Mouse (Mus musculus): ENCODE measurements around the gene Gm20425.

Gm20425 gene

DNA sequence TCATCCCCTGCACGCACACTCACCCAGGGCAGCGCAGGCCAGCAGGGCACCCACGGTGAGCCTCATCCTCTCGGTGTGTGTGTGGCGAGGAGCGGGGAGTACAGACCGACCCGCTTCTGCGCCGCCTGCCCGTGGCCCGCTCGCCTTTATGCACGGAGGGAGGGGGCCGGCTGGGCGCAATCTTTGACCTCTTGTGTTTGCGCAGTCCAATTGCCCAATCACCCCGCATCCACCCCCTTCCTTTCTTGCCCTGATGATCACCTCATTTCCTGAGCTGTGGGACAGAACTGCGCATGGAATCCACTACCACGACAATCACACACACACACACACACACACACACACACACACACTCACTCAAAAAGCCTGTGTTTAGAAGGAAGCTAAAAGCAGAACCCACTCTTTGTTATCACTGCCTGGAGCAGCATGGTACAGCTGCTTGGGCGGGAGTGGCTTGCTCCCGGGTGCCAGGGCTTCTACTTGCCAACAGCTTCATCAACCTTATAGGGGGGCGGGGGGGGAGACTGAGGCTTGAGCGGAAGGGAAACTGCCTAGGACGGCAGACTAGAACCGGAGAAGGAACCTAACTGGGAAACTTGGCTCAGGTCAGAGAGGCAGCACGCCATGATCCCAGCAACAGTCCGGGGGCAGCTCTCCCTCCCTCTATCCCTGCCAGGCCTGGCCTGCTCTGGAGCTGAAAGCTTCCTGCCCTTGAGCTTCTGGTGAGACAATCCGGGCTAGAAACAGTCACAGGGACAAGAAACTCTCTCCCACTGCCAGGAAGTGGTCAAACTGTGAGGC, at the start of gene Gm20425, which contains the start of gene Trf:
Gene Gm20425, minus strand, starts transcription at position 157 of the 801 bp plus-strand sequence.
Gene Trf, minus strand, starts transcription at position 294 of the 801 bp plus-strand sequence.
- peak; percentile 20 for DNase-seq (ENCODE audit: low spot score)

DNA sequence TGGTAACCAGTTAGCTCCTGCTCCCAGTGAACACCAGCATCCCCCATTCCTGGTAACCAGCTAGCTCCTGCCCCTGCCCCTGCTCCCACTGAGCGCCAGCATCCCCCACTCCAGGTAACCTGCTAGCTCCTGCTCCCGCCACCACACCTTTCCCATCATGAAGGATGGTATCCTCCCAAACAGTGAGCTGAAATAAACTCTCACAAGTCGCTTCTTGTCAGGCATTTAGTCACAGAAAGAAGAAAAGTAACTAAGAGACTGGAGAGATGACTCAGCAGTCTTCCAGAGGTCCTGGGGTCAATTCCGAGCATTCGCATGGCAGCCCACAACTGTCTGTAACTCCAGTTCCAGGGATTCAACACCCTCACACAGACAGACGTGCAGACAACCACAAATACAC, 46.8 kb upstream of the Gm20425 start:
- DNase-seq (ENCODE audit: low spot score): no peak

DNA sequence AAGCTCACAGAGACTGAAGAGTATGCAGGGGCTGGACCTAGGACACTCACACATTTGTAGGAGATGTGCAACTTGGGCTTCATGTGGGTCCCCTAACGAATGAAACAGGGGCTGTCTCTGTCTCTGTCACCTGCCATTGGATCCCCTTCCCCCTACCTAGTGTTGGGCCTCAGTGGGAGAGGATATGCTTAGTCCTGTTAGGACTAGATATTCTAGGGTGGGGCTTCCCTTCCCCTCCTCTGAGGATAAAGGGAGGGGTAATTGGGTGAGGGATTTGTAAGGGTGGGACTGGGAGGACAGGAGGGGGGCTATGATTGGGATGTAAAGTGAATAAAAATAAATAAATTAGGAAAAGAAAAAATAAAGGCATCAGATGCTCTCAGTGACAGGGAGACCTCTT, 45.6 kb upstream of the Gm20425 start:
- no peak for DNase-seq (ENCODE audit: low spot score)

DNA sequence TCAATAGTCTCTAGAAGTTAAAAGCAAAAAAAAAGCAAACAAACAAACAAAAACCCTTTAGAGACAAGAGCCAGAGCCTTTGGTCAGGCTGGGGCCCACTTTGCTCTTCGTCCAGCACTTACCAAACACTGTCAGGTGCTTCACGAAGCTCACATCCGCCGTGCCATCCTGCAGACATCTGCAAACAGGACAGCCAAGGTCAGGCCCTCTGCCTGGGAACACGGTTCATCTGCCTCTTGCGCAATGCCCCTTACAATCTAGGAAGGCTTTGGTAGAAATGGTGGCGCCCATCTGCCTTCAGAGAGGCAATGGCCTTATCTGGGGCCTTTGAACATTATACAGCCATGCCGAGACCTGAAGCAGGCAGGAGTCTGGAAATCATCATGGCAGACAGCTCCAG, 44.7 kb upstream of the Gm20425 start:
- no peak for DNase-seq (ENCODE audit: low spot score)

DNA sequence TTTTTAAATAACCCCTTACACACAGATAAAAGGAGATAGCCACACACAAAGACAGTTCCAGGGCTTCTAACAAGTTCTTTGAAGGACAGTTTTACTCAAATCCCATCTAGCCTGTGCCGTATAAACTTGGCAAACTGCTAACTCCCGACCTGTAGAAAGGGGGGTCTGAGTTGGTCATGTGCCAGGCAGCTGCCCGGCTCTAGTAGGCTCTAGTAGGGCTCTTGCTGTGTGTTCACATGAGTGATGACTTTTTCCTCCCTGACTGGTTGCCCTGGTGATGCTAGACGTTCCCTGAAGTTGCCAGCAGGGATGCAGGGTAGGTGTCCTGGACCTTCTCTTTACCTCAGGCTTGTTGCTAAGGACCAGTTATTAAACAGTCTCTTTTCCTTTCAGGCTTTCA, 41.0 kb upstream of the Gm20425 start:
- DNase-seq (ENCODE audit: low spot score): no peak

DNA sequence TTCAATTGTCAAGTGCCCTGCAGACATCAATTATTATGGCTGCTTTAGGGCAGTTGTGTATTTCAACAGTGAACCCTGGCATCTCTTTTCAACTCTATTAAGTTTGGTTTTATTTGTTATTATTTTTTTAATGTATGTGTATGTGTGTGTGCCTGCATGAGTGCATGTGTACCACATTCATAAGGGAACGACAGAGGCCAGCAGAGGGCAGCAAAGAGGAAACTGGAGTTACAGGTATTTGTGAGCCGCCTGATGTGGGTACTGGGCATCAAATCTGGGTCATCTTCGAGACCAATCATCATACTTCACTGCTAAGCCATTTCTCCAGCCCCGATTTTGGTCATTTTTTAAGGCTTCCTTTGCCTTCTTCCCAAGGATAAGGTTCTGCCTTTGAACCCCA, 35.7 kb upstream of the Gm20425 start:
- no peak for DNase-seq (ENCODE audit: low spot score)

DNA sequence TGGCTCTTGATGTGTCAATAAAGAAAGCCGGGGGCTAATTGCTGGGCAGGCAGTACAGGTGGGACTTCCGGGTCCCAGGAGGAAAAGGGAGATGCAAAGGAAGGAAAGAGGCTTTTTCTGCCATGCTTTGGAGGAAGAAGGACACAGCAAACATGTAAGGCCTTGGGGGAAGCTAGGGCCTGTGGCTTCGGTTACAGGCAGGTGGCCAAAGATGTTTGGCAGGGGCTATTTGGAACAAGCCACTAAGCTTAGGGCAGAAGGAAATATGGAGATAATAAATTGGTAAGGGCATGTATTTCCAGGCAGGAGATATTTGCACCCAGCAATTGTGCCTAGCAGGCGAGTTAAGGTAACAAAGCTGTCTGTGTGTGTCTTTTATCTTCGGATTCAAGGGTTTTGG, 22.8 kb upstream of the Gm20425 start:
- DNase-seq (ENCODE audit: low spot score): no peak

DNA sequence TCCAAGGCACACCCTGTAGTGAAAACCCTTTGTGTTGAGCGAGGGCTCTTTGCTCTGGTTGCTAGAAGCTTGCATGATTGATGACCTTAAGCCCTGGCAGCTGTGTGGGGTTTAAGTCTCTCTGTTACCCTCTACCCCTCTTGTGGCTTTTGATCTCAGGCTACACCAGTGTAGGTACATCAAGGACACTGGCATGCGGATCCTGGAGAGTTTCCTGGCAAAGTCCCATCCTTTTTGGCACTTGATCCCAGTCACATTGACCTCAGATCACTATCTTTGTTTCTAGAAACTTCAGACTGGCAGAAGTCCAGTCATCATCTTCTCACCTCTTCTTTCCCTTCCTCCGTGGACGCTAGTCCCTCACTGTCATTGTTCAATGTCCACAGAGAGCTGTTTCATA, 18.5 kb upstream of the Gm20425 start:
- no peak for DNase-seq (ENCODE audit: low spot score)

DNA sequence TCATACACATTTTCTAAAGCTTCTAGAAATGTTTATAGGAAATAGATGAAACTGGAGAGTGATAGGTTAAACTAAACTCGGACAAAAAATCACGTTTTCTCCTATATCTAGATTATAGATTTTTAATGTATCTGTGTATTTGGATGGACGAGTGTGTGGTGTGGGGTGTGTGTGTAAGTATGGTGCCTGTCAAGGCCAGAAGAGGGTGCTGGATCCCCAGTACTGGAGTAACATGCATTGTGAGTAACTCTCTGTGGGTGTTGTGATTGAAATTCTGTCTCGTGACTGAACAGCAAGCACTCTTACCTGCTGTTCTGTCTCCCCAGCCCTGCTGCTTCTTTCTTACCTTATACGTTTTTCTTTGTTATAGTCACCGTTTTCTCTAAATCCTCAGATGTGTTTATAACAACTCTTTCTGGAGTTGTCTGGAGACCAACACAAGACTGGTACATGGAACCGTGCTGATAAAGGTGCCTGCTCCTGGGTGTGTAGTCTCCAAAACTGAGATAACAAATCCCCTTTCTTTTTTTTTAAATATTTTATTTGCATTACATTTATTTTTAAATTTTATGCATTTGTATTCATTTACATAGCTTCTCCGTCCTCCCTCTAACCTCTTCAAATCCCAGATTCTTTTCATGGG, 16.5 kb upstream of the Gm20425 start:
- no peak for DNase-seq (ENCODE audit: low spot score)

DNA sequence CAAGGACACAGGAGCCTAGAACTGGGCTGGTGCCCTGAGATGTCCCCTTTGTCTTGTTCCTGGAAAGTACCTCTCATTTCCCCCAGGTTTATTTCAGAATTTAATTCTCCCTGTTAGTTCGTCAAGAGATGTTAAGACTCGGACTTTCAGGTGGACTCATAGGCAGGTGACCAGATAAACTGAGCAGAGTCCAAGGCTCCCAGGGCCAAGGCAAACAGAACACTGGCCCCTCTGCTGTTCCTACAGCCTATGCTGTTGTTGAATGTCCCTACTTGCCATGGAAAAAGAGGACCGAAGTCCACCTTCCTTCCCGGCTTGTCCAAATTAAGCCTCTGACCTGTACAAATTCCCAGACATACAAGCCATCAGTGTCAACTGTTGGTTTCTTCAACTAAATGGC, 13.5 kb upstream of the Gm20425 start:
- no peak for DNase-seq (ENCODE audit: low spot score)

DNA sequence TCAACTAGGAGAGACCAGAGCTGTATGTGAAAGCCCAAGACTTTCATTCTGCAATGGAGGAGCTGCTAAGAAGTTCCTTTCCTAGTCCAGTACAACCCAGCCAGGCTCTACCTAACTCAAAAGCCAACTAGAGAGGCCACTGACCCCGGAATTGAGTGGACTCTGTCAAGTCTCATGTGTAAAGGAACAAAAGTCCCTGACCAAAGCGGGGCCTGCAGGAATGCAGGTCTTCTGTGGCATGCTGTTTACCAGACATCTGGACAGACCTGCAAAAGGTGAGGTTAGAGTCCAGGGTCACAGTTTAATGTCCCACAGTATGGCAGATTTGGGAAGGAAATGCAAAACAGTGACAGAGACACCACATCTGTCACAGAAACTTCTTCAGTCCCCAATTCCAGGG, 11.1 kb upstream of the Gm20425 start:
- DNase-seq (ENCODE audit: low spot score): no peak

DNA sequence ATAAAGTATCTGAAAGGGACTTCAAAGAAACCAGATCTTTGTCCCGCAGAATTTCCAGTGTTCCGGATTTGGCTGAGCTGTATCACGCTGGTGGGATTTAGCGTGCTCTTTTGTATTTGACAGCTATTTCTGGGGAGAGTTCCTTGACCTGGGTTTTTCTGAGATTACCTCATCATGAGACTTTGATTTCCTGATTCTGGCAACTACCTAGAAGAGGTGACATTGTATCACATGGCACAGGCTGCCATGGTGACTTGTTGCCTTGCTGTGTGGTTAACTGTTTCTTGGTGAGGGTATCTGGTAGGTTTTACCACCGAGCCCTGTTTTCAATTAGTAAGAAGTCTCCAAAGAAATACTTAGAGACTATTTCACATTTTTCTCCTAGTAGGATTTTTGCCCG, 9.4 kb upstream of the Gm20425 start:
- DNase-seq (ENCODE audit: low spot score): no peak

DNA sequence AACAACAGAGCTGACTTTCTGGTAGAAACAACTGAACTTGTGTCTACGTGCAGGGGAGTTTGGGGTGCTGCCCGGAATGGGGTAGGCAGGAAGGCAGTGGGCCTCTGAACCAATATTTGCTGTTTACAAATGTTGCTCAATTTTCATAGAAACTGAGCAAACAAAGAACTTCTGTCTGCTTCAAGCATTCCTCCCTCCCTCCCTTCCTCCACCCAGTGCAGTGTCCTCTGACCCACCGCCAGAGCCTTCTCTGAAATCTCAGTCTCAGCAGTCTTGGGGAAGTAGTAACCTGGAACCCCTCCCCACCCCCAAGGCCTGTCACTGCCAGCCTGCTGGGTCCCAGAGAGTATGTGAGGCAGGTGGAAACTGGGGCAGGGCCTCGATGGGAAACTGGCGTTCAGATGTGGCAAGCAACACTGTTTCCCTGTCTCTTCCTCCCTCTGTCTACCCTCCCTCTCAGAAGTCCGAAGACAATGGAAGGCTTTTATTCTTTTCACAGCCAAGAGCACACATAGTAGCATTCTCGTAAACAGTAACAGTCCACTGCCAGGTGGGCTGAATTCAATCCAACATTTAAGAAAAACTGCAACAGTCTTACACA, 4.6 kb upstream of the Gm20425 start:
- no peak for DNase-seq (ENCODE audit: low spot score)

DNA sequence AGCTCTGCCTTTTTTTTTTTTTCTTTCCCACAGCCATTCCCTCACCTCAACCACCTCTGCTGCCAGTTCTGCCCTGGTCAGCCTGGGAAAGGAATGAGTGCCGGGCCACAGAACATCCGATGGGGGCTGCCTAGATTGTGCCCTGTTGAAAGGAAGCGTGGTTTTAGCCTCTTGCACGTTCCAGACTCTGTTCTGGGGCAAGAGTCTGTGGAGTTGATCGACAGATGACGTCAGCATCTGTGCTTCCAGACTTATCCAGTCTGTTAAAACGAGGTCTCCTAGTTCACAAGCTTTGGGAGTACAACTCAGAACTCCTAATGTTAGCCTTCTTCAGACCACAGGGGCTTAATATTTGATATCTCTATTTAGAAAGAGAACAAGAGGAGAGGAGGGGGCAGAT, 4.0 kb upstream of the Gm20425 start:
- no peak for DNase-seq (ENCODE audit: low spot score)

DNA sequence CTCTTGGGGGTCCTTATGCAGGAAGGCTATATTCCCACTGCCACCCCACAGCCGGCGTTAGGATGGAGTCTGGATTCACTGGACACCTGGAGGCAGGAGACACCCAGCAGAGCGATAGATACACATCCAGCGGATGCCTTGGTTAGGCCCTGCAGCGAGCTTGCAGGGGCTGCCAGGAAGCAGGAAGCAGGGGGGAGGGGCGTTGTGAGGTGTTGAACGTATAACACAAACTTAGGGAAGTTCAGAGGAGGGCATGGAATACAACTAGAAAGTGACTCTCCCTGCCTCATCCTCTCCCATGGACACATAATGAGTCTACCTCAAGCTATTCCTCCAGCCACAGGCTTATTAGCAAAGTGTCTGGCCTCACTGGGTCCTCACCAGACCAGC, 2.9 kb upstream of the Gm20425 start:
- no peak for DNase-seq (ENCODE audit: low spot score)

DNA sequence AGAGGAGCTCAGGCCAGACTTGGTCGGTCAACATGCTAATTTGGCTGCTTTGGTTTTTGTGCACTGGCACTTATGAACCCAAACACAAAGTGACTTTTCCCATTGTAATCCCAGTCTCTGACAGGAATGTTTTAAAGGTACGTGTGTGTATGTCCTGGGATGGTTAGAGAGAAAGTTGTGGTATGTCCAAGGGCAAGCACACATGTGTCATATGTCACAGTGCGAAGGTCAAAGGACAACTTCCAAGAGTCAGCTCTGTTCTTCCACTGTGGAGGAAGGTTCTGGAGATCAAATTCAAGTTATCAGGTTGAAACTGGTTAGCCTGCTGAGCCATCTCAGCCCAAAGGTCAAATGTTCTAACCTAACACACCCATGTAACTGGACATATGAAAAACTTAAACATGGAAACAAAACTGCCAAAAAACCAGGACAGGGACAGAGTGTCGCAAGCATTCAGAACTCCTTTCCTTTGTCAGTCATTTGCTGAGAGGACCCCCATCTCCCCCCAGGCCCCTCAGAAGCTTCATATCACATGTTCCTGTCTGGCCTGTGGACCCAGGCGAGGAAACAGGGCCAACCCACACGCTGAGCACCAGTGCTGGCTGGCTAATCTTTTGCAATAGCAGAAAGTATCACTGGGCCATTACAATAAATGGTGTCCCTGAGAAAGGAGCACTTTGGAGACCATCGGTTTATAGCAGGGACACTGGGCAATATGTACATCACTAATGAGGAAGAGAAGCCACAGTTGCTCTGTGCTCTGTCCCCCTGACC, 2.3 kb upstream of the Gm20425 start:
- no peak for DNase-seq (ENCODE audit: low spot score)

DNA sequence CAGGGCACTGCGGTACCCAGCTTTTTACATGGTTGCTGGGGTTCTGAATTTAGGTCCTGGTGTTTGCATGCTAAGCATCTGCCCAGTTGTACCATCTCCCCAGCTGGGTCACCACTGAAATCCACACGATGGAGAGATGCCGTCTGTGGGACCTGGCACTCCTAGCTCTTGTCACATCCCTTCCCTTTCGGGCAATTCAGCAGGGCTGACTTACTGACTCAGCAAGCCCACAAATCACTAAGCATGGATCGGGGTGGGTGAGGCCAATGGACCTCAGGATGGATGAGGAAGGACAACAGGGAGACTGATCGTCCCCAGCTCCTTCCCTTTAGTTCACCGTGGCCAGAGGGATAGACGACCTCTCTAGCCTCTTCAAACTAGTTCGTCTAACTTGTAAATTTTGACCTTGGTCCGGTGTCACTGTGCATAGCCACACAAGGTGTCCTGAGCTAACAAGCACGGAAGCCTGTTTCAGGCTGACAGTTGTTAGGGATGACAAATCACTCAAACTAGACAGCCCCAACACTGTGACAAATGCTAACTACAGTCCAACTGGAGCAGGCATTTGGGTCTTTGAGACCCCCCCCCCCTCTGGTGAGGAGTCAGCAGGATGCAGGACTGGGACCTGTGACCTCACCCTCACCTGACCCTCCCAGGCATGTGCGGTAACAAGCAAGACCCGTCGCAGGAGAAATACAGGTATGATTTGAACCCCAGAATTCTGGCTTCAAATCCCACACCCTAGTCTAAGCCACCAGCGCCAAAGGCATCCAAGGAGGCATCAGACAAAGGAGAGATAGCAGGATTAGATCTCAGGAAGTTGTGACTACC, 855 bp downstream of the Gm20425 start:
- DNase-seq (ENCODE audit: low spot score): no peak

DNA sequence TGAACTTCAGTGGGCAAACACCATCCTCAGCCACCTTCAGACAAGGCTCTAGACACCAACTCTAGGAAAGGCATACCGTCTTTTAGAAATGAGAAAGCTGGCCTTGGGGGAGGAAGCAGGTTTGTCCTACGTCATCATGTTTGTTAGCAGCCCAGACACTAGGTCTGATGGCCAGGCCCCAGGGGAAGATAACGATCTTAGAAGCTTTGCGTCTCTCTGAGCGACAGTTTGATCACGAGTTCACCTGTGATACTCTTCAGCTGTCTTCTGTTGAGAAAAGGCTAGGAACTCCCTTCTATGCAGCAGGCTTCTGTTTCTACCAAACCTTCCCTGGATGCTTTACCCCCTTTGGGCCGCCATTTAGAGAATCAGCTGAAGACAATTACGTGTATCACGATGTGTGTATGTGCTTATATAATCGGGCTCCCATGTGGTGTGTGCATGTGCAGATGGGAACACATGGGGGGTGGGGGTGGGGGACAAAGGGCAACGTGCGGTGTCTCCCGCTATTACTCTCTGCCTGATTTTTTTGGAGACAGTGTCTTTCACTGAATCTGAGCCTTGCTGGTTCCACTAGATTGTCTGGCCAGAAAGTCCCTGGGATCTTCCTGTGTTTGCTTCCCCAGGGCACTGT, 1.6 kb downstream of the Gm20425 start:
- DNase-seq (ENCODE audit: low spot score): no peak

DNA sequence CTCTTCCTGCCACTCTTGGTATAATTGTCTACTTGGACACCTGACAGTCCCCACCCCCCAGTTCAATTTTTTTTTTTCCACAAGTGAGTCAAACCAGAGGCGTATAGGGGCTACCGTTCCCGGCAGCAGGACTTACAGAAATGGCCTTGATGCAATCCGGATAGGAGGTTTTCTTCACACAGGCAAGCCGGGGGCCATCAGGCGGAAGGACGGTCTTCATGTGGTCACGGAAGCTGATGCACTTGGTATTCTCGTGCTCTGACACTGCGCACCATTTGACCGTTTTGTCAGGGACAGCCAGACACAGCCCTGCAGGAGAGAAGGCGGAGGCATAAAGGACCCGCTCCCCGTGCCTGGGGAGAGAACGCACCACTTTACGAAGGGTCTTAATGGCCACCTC, 2.3 kb downstream of the Gm20425 start:
- no peak for DNase-seq (ENCODE audit: low spot score)

DNA sequence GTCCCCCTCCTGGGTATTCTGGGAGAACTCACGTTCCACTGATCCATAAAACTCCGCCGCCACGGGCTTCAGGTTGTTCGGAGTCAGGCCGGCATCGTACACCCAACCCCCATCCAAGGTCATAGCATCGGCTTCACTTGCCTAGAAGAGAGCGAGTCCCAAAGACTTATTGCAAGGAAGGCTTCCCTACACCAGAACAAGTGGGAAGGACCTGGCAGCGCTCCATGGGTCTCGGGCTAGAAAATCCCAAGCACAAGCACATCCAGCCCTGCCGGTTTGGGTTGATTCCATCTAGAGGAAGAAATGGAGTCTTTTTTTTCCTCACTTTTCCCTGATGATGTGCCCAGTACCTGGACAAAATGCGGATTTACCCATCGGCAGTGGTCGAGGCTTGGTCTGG, 3.3 kb downstream of the Gm20425 start:
- peak; percentile 22 for DNase-seq (ENCODE audit: low spot score)

DNA sequence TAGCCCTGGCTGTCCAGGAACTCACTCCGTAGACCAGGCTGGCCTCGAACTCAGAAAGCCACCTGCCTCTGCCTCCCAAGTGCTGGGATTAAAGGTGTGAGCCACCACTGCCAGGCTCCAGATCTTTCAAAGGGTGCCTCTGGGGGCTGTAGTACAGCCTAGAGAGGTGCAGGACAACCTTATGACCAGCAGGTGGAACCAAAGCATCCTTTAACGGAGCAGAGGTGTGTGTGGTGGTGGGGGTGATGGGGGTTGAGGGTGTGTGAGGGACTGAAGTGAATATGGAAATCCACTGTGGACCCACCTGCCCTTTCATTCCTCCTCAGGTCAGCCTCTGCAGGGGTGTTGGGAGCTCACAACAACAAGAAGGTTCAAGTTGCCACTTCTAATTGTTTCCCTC, 4.6 kb downstream of the Gm20425 start:
- no peak for DNase-seq (ENCODE audit: low spot score)
